Mouse (Mus musculus) kidney, embryonic 16.5 days (tissue): ENCODE results near the gene Ulk4. TPM values are rescaled to one million over a fixed set of nuclear protein-coding genes. Genes with fewer than 3 reads are reported as not detected.
A peak's percentile ranks its signal among the peaks of the same experiment; 100 is the strongest.

Source experiments
- ATAC-seq: fragments of 200-750 bp; cut with Nextera tagmentation; 2 replicates; pipeline ENCODE4 v1.8.0; 2017; ENCODE audit warnings: moderate TSS enrichment; ENCODE audit not compliant: low FRiP score, low TSS enrichment
- H3K27ac ChIP-seq: fragments of 300-500 bp; sonication (generic); 2 replicates; pipeline ENCODE4 v1.5.1; 2014; ENCODE audit warnings: low read length
- H3K27me3 ChIP-seq: fragments of 300-500 bp; sonication (generic); 2 replicates; pipeline ENCODE4 v1.6.1; 2014; ENCODE audit warnings: low read length, control low read depth, mixed read lengths; ENCODE audit not compliant: insufficient read depth
- H3K36me3 ChIP-seq: fragments of 300-500 bp; sonication (generic); 2 replicates; pipeline ENCODE4 v1.6.1; 2014; ENCODE audit warnings: low read length, control low read depth, mixed read lengths; ENCODE audit not compliant: insufficient read depth
- H3K4me1 ChIP-seq: fragments of 300-500 bp; sonication (generic); 2 replicates; pipeline ENCODE4 v1.6.1; 2014; ENCODE audit warnings: low read length, control low read depth, mixed read lengths; ENCODE audit not compliant: insufficient read depth
- H3K4me2 ChIP-seq: fragments of 300-500 bp; sonication (generic); replicated peaks from 2 replicates; pipeline ENCODE4 v1.6.1; 2014; ENCODE audit warnings: low read depth, low read length
- H3K4me3 ChIP-seq: fragments of 300-500 bp; sonication (generic); 2 replicates; pipeline ENCODE4 v1.5.1; 2014; ENCODE audit warnings: mild to moderate bottlenecking, low read length
- H3K9ac ChIP-seq: fragments of 300-500 bp; sonication (generic); replicated peaks from 2 replicates; pipeline ENCODE4 v1.6.1; 2014; ENCODE audit warnings: low read length
- H3K9me3 ChIP-seq: fragments of 300-500 bp; sonication (generic); 2 replicates; pipeline ENCODE4 v1.6.1; 2016; ENCODE audit warnings: low read length, control low read depth
- WGBS: fragments of 180-500 bp; shearing (Covaris S2); extraction: QIAGEN DNeasy Blood & Tissue Kit; methylation state at CpG from one replicate; pipeline ENCODE4 v1.1.7; 2014; 5-methylcytosine and 5-hydroxymethylcytosine counted together
- polyA plus RNA-seq: library from polyadenylated mRNA; unstranded; fragments of >200 nt; fragmentation: Nextera tagmentation; extraction: Ambion mirVana; gene quantifications from 2 replicates; pipeline ENCODE4 v1.2.1, GENCODE M21; 2015

Ulk4 gene
- polyA plus RNA-seq, 1 experiment from 2014 or later, result 148 TPM

DNA sequence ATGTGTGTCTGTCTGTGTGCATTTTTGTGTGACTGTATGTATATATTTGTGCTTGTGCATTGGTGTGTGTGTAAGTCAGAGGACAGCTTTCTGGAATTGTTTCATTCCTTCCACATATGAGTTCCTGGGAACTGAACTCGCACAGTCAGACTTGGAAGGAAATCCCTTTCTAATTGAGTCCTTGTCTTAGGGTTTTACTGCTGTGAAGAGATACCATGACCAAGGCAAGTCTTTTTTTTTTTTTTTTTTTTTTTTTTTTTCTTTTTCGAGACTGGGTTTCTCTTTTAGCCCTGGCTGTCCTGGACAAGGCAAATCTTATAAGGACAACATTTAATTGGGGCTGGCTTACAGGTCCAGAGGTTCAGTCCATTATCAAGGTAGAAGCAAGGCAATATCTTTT, 14.3 kb upstream of the Ulk4 start:
- H3K27ac ChIP-seq, result no peak overlapping the region
- H3K4me1 ChIP-seq, result peaks cover 1% of the 10 kb centered on the region; the same call in 1 of the 2 replicates
- H3K4me3 ChIP-seq, result no peak overlapping the region
- no peak for ATAC-seq
- 76% methylated on average over 2 of the region's 2 CpGs for WGBS
- 0 out of 2 replicates have a peak, but pooled peaks cover 2% of the 10 kb centered on the region for H3K9me3 ChIP-seq
- H3K4me2 ChIP-seq, result no peak overlapping the region
- no peaks in the 10 kb centered on the region for H3K27me3 ChIP-seq
- H3K9ac ChIP-seq, result no peak overlapping the region
- no peaks in the 10 kb centered on the region for H3K36me3 ChIP-seq

GRCm38 (mm10) chr9:121286325-121286901, 9.4 kb upstream of the Ulk4 start:
- WGBS, result 77% methylated on average over 3 of the region's 3 CpGs
- peak overlapping the region; percentile 2 for H3K27ac ChIP-seq

DNA sequence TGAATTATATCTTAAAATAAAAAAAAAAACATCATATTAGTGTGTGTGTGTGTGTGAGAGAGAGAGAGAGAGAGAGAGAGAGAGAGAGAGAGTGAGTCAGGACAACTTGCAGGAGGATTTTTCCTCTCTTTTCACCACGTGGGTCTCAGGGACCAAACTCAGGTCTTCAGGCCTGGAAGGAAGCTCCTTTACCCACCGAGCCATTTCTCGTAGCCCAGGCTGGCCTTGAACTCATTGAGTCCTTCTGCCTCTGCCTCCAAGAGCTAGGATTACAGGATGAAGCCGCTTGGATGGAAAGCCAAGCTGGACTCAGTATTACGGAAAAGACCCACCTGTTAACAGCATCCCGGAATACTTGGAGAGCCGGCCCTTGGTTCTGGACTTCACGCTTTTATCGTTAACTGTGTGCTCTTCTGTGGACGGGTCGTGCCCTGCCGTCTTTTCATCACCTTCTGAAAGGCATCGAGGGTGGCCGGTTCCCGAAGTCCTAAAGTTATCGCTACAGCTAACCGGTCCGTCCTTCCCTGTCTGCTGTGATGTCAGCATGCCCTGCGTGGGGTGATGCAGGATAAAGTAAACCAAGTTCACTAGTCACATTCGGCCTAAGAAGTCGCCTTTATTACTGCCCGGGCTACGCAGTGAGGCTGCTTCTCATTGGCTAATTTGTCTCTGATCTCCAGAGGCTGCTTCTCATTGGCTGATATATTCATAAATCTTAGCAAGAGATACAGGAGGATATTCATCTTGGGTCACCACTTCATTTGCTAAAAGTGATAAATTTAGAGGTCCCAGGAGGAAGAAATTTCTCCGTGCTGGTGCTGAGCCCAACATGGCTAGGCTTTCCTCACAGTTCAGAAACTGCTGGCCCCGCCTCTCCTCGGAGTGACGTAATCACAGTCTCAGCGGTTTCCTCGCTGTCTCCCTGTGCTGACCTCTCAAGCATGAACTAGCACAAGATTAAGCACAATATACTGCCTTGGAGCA, 8.6 kb upstream of the Ulk4 start:
- Histone ChIP-seq H3K9ac (peak overlapping the region; percentile 57), H3K4me2 (peak overlapping the region; percentile 58), H3K36me3 (0 out of 2 replicates have a peak, but pooled peaks cover 3% of the 10 kb centered on the region), H3K27ac (peak overlapping the region; percentile 2), H3K27me3 (no peaks in the 10 kb centered on the region), H3K4me1 (peaks cover 3% of the 10 kb centered on the region; the same call in 1 of the 2 replicates), H3K4me3 (peak overlapping the region; percentile 50), H3K9me3 (peaks cover 17% of the 10 kb centered on the region)
- ATAC-seq, result peak; percentile 93
- 16% methylated on average over 29 of the region's 29 CpGs for WGBS

More at GRCm38 (mm10) chr9:121286325-121286901, 9.4 kb upstream of the Ulk4 start:
- peaks cover 19% of the 10 kb centered on the region for H3K9me3 ChIP-seq
- no peak; the same call in 1 of the 2 replicates for ATAC-seq
- 0 out of 2 replicates have a peak, but pooled peaks cover 3% of the 10 kb centered on the region for H3K36me3 ChIP-seq
- H3K4me1 ChIP-seq, result peaks cover 3% of the 10 kb centered on the region; the same call in 1 of the 2 replicates
- no peaks in the 10 kb centered on the region for H3K27me3 ChIP-seq
- H3K4me2 ChIP-seq, result peak overlapping the region; percentile 58
- H3K4me3 ChIP-seq, result peak overlapping the region; percentile 50
- peak overlapping the region; percentile 57; the same call in 1 of the 2 replicates for H3K9ac ChIP-seq

DNA sequence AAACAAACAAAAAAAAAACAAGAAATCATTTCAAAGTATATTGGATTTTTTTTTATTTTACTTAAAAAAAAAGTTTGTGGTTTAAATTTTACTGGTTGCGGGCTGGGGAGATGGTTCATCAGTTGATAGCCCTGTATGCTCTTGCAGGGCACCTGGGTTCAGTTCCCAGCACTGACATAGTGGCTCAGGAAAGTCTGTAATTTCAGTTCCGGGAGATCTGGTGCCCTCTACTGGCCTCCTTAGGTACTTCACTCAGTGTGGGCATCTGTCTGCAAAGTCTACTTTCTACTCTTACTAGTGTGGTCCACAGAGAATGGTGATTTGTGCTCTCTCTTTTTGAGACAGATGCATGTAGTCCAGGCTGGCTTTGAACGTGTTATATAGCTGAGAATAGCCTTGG, 7.4 kb upstream of the Ulk4 start:
- H3K27me3 ChIP-seq, result no peaks in the 10 kb centered on the region
- no peak overlapping the region for H3K27ac ChIP-seq
- no peak overlapping the region for H3K9ac ChIP-seq
- no peak overlapping the region for H3K4me2 ChIP-seq
- H3K4me1 ChIP-seq, result peaks cover 3% of the 10 kb centered on the region; the same call in 1 of the 2 replicates
- H3K9me3 ChIP-seq, result peaks cover 17% of the 10 kb centered on the region
- 0 out of 2 replicates have a peak, but pooled peaks cover 3% of the 10 kb centered on the region for H3K36me3 ChIP-seq
- H3K4me3 ChIP-seq, result no peak overlapping the region
- no peak for ATAC-seq
- WGBS, result 93% methylated on average over 3 of the region's 3 CpGs

DNA sequence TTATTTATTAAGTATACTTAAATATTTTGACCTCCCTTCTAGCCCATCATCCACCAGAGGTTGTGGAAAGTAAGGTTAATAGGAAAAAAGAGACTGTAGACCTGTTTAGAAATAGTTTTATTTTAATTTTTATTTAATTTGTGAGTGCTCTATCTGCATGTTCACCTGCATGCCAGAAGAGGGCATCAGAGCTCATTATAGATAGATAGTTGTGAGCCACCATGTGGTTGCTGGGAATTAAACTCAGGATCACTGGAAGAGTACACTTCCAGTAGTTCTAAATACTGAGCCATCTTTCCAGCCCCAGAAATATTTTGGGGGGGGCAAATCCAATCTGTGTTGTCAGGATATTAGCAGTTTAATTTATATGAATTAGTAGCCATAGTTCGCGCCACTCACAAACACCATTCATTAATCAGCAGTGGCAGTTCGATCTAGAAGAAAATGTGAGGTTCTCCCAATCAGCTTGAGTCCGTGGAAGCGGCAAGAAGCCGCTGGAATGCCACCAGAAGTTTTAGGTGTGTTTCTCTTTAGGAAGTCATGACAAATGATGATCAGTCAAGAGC, 6.7 kb upstream of the Ulk4 start:
- no peak for ATAC-seq
- Histone ChIP-seq H3K4me1 (peaks cover 3% of the 10 kb centered on the region; the same call in 1 of the 2 replicates), H3K9me3 (peaks cover 17% of the 10 kb centered on the region), H3K4me2 (no peak overlapping the region), H3K9ac (no peak overlapping the region), H3K27ac (no peak overlapping the region), H3K4me3 (no peak overlapping the region), H3K36me3 (0 out of 2 replicates have a peak, but pooled peaks cover 3% of the 10 kb centered on the region), H3K27me3 (no peaks in the 10 kb centered on the region)
- 97% methylated on average over 6 of the region's 6 CpGs for WGBS

DNA sequence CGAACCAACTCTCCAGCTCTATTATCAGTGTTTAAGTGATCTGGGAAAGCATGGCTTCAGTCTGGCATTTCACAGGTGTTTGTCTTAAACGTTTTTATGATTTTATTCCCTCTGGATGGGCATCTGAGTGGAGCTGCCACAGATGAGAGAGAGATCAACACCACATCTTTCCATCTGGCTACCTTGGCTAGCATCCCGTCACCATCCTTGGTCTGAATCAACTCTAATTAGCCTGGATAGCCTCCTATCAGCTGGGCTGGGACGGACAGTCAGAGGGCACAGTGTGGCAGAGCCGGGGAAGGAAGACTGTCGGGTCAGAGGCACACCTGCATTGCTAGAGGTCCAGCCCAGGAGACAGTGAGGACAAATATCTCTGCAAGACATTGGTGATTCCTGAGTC, 4.9 kb upstream of the Ulk4 start:
- ATAC-seq, result no peak
- Histone ChIP-seq H3K27ac (no peak overlapping the region), H3K9me3 (peaks cover 17% of the 10 kb centered on the region), H3K4me2 (no peak overlapping the region), H3K27me3 (no peaks in the 10 kb centered on the region), H3K4me3 (no peak overlapping the region), H3K4me1 (peaks cover 7% of the 10 kb centered on the region; the same call in 1 of the 2 replicates), H3K9ac (no peak overlapping the region), H3K36me3 (0 out of 2 replicates have a peak, but pooled peaks cover 3% of the 10 kb centered on the region)
- WGBS, result 85% methylated on average over 6 of the region's 6 CpGs

DNA sequence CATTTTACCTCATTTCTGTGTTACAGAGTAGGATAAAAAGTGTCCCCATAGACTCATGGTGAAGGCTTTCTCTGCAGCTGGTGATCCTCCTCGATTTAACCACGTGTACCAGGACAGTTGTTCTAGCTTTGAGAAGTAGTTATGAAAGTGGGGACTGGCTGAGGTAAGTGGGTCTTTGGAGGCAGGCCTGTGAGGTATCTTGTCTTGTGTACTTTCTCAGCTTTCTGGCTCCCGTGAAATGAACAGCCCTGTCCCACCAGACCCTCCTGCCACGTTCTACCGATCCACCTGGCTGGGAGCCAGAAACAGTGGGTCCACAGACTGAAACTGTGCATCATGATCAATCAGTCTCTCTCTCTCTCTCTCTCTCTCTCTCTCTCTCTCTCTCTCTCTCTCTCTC, 2.2 kb upstream of the Ulk4 start:
- no peak overlapping the region for H3K4me3 ChIP-seq
- H3K9ac ChIP-seq, result no peak overlapping the region
- WGBS, result 84% methylated on average over 5 of the region's 5 CpGs
- ATAC-seq, result no peak
- no peaks in the 10 kb centered on the region for H3K27me3 ChIP-seq
- 0 out of 2 replicates have a peak, but pooled peaks cover 10% of the 10 kb centered on the region for H3K4me1 ChIP-seq
- peaks cover 14% of the 10 kb centered on the region for H3K9me3 ChIP-seq
- H3K4me2 ChIP-seq, result no peak overlapping the region
- 0 out of 2 replicates have a peak, but pooled peaks cover 3% of the 10 kb centered on the region for H3K36me3 ChIP-seq
- no peak overlapping the region for H3K27ac ChIP-seq

DNA sequence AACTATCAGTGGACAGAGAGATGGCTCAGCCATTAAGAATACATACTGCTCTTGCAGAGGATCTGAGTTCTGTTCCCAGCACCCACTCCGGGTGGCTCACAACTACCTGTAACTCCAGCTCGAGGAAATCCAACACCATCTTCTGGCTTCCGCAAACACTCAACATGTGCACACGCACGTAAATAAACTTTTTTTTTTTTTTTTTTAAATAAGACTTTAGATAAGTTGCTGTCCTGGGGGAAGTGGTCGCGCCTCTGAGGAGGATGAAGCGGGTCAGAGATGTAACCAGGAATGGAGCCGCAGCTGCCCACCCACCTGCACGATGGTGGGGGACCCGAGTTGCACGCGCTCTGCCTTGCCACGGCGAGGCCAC, 266 bp downstream of the Ulk4 start:
- Histone ChIP-seq H3K4me2 (peak overlapping the region; percentile 76), H3K36me3 (no peaks in the 10 kb centered on the region), H3K27ac (no peak overlapping the region), H3K27me3 (no peaks in the 10 kb centered on the region), H3K4me3 (peak overlapping the region; percentile 68), H3K9me3 (no peaks in the 10 kb centered on the region), H3K9ac (peak overlapping the region; percentile 78), H3K4me1 (0 out of 2 replicates have a peak, but pooled peaks cover 10% of the 10 kb centered on the region)
- ATAC-seq, result no peak
- 19% methylated on average over 15 of the region's 15 CpGs for WGBS

DNA sequence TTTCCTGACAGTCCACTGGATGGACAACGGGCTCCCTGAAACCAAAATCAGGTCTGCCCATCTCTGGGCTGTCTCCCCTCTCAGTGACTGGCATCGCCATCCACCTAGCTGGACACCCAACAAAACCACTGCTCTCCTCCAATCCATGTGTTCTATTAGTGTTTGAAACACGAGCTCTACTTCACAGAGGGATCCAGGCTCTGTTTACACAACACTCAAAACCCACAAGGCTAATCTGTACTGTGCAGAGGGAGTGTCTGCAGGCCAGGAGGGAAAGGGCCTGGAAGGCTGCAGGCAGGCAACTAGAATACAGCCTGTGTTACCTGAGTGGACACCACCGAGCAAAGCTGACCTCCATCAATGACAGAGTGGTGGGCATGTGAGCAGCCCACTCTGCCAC, 5.4 kb downstream of the Ulk4 start:
- H3K27me3 ChIP-seq, result no peaks in the 10 kb centered on the region
- H3K27ac ChIP-seq, result no peak overlapping the region
- H3K9ac ChIP-seq, result no peak overlapping the region; the same call in 1 of the 2 replicates
- 0 out of 2 replicates have a peak, but pooled peaks cover 4% of the 10 kb centered on the region for H3K4me1 ChIP-seq
- no peak for ATAC-seq
- H3K9me3 ChIP-seq, result no peaks in the 10 kb centered on the region
- H3K4me3 ChIP-seq, result no peak overlapping the region
- H3K36me3 ChIP-seq, result no peaks in the 10 kb centered on the region
- whole genome bisulfite sequencing, result 56% methylated on average over 4 of the region's 4 CpGs
- no peak overlapping the region for H3K4me2 ChIP-seq
